Mouse (Mus musculus) left cerebral cortex, adult 11 months (tissue): ENCODE data around the gene Ccdc107.
A peak's percentile ranks its signal among the peaks of the same experiment; 100 is the strongest.

ENCODE experiments used
- DNase-seq: peaks from one replicate; pipeline ENCODE4 v3.0.0; 2022; ENCODE audit warnings: low spot score

The Ccdc107 gene

GRCm38 (mm10) chr4:43492821-43493185 is at the start of gene Ccdc107:
Gene Ccdc107 (plus strand): TSS chr4:43492900.
- peak; percentile 93 for DNase-seq

GRCm38 (mm10) chr4:43443511-43443910 is 49.2 kb upstream of the Ccdc107 start:
- DNase-seq, result no peak

GRCm38 (mm10) chr4:43447251-43447650 is 45.4 kb upstream of the Ccdc107 start:
- no peak for DNase-seq

- no peak for DNase-seq
Observed at GRCm38 (mm10) chr4:43448554-43448953, 44.1 kb upstream of the Ccdc107 start.

- no peak for DNase-seq
Observed at GRCm38 (mm10) chr4:43452315-43452714, 40.4 kb upstream of the Ccdc107 start.

GRCm38 (mm10) chr4:43453413-43453812 is 39.3 kb upstream of the Ccdc107 start:
- DNase-seq, result no peak

- DNase-seq, result no peak
Observed at GRCm38 (mm10) chr4:43454041-43454836, 38.5 kb upstream of the Ccdc107 start, which contains the start of gene Cd72. Gene Cd72 (minus strand): TSS chr4:43454628.

- no peak for DNase-seq
Observed at GRCm38 (mm10) chr4:43456470-43456869, 36.2 kb upstream of the Ccdc107 start.

- DNase-seq, result no peak
Observed at GRCm38 (mm10) chr4:43457124-43457523, 35.6 kb upstream of the Ccdc107 start.

- DNase-seq, result no peak
Observed at GRCm38 (mm10) chr4:43463102-43463501, 29.6 kb upstream of the Ccdc107 start.

GRCm38 (mm10) chr4:43465935-43466334 is 26.8 kb upstream of the Ccdc107 start:
- DNase-seq, result no peak

- no peak for DNase-seq
Observed at GRCm38 (mm10) chr4:43466872-43467271, 25.8 kb upstream of the Ccdc107 start.

GRCm38 (mm10) chr4:43470301-43470700 is 22.4 kb upstream of the Ccdc107 start:
- DNase-seq, result no peak

GRCm38 (mm10) chr4:43473636-43474035 is 19.1 kb upstream of the Ccdc107 start:
- no peak for DNase-seq

GRCm38 (mm10) chr4:43476604-43477003 is 16.1 kb upstream of the Ccdc107 start:
- no peak for DNase-seq

GRCm38 (mm10) chr4:43477857-43478533 is 14.7 kb upstream of the Ccdc107 start:
- DNase-seq, result peak; percentile 83

GRCm38 (mm10) chr4:43478534-43478858 is 14.2 kb upstream of the Ccdc107 start:
- DNase-seq, result no peak

GRCm38 (mm10) chr4:43478906-43479832 is 13.5 kb upstream of the Ccdc107 start:
- DNase-seq, result no peak

GRCm38 (mm10) chr4:43480985-43481384 is 11.7 kb upstream of the Ccdc107 start:
- no peak for DNase-seq

GRCm38 (mm10) chr4:43481894-43482456 is 10.7 kb upstream of the Ccdc107 start:
- no peak for DNase-seq

GRCm38 (mm10) chr4:43482591-43482990 is 10.1 kb upstream of the Ccdc107 start:
- no peak for DNase-seq

- DNase-seq, result no peak
Observed at GRCm38 (mm10) chr4:43483535-43484091, 9.1 kb upstream of the Ccdc107 start, which contains the start of gene Sit1. Gene Sit1 (minus strand): TSS chr4:43483734.
